Mouse (Mus musculus) adrenal gland, postnatal 10 days (tissue): ENCODE results near the gene Fam207a. TPM values are rescaled to one million over a fixed set of nuclear protein-coding genes. Genes with fewer than 3 reads are reported as not detected.

ENCODE experiments used
- DNase-seq: peaks from one replicate; pipeline ENCODE4 v3.0.0; 2021; ENCODE audit warnings: mixed read lengths
- long read RNA-seq, 2 experiments: library from polyadenylated mRNA; stranded (forward); transcript quantifications; one replicate each; pipeline ENCODE4 v2.0.0; 2021
- total RNA-seq, 2 experiments: library from RNA; stranded (reverse); gene quantifications; 2 replicates each; pipeline ENCODE4 v1.2.3; 2021

Fam207a gene
- total RNA-seq: 10 to 100 TPM; 17.6 to 19.4 TPM
- long read RNA-seq, experiment 1, transcript Fam207a-201 (6 exons, 2,394 nt): major isoform, 28 of 46 reads
- long read RNA-seq, experiment 1, partial matches to known transcripts: 2 of 46 reads
- long read RNA-seq, experiment 1, other reads (novel, unspliced or antisense): 14 of 46 reads
- long read RNA-seq, experiment 2, transcript Fam207a-201 (6 exons, 2,394 nt): major isoform, 16 of 16 reads
- long read RNA-seq, experiment 2, partial matches to known transcripts: 0 of 16 reads
- long read RNA-seq, experiment 2, other reads (novel, unspliced or antisense): 0 of 16 reads

DNA sequence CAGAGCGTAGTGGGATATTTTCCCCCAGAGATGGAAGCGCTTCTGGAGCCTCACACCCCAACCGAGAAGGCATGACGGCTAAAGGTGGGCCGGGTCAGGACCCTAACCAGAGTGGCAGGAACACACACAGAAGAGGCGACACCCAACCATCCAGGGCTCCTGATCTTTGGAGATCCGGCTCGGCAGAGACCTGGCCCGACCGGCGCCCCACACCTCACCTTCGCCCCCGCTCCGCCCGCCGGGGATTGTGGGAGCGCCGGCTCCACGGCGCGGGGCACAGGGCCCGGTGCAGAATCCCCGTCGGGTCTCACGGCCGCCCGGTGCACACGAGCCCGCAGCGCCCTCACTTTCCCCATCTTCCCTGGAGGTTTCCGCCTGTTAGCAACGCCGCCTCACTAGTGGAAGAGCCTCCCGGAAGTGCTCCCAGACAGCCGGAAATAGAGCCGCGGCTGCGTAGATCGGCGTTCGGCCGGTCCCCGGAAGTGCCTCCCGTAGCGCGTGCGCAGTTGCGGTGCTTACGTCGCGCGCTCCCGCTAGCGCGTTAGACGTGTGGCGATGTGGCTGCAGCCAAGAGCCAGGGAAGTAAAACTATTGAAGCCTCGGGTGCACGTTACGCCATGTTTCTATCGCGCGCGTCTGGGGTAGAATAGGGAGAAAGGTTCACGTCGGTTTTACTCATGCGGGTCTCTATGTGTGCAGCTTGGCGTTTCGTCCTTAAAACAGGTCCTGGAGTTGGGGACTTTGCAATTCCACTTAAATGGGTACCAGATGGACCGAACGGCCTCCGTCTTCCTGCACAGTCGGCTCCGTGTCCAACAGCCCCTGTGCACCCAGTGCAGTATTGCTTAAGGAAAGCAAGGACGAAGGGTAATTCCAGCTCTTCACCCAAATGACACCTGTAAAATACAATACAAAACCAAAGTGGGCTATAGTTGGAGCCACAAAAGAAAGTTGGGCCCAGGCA is at the start of gene Fam207a:
Fam207a (minus strand) TSS at position 401 of the 964 bp plus-strand sequence.
- DNase-seq: peak; percentile 96

DNA sequence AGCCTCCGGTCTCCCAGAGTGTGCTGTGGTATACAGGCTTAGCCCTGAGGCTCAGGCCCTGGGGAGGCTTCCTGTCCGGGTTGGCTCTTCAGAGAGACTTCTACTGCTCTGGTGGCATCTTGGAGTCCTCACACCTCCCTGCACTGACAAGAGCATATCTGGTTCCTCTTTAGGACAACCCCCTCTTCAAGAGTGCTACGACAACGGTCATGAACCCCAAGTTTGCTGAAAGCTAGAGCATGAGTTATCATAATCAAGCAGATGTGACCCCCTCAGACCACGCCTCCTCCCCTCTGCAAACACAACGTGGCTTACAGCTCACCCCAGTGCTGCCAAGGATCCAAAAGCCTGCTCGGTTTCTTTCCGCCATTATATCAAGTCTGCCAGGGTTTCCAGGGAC is 49.4 kb upstream of the Fam207a start:
- no peak for DNase-seq

DNA sequence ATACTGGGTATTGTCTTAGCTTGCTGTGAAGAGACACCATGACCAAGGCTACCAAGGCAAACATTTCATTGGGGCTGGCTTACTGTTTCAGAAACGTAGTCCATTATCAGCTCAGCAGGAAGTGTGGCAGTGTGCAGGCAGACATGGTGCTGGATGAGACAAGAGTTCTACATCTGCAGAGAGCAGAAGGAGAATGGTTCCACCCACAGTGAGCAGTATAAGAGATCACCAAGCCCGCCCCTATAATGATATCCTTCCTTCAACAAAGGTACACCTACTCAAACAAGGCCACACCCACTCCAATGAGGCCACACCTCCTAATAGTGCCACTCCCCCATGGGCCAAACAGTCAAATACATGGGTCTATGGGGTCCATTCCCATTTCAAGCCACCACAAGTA is 45.9 kb upstream of the Fam207a start:
- no peak for DNase-seq

DNA sequence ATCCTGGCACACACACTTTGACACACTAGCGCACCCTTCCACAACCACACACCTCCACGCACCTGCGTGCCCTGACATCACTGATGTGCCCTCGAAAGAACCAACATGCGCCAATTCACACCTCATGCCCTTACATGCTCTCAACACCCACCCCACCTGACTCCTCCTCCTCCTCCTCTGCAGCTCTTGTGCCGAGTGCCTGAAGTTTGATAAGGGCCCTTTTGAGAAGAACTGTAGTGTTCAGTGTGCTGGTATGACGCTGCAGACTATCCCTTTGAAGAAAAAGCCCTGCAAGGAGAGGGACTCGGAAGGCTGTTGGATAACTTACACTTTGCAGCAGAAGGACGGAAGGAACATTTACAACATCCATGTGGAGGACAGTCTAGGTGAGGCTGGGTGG is 45.2 kb upstream of the Fam207a start:
- DNase-seq: no peak

DNA sequence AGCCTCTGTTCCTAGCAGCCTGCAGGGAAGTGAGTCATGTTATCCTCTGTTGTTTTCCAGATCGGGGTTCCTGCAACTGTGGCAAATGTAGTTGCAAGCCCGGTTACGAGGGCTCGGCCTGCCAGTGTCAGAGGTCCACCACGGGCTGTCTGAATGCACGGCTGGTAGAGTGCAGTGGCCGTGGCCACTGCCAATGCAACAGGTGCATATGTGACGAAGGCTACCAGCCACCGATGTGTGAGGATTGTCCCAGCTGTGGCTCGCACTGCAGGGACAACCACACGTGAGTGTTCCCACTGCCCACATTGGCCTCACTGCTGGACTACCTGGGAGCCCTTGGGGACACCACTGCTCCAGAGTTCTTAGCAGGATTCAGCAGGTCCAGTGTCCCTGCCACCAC is 44.5 kb upstream of the Fam207a start:
- no peak for DNase-seq

DNA sequence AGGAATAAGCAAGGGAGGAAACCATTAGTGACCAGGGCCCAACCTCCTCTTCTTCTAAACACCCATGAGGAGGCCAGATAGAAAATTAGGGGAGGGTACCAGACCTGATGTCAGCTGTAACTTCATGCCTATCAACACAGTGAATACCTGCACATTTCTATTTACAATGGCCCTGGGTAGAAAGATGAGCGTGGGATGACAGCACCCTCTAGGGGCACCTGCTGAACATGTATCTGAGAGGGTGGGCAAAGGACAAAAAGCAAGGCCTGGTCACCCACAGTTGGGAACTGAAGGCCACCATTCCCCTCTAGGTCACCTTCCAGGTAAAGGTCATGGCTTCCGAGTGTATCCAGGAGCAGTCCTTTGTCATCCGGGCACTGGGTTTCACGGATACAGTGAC is 42.1 kb upstream of the Fam207a start:
- DNase-seq: no peak

DNA sequence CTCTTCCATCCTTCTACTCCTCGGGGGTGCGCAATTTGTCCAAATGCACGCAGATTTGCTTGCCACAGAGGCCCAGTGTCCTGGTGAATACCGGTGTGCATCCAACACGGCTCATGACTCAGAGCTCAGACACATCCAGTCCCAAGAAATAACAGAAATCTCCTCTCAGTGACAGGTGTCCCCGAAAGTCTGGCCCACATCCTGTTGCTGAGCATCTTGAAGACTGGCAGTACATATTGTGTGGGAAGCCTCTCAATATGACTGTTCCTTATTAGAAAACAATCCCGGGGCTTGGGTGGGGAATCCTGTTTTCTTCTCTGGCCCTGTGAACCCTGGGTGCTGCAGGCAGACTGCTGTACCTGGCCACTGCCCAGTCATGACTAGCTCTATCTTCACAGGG is 41.0 kb upstream of the Fam207a start:
- DNase-seq: no peak

DNA sequence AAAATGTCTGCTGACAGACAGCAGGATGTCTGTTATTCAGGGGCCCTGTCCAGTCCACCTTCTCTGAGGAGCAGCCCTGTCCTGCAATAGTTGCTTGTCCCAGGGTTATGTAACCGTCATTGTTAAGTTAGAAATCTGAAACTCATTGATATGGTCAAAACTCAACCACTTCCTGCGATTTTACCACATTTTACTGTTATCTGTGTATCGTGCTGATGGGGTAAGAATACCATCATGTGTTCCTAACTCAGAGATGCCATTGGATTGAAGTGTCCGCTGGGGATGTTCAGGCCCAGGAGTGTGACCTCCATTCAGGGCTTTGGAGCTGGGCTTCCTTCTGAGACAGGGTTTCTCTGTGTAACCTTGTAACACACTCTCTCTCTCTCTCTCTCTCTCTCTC is 39.3 kb upstream of the Fam207a start:
- no peak for DNase-seq

DNA sequence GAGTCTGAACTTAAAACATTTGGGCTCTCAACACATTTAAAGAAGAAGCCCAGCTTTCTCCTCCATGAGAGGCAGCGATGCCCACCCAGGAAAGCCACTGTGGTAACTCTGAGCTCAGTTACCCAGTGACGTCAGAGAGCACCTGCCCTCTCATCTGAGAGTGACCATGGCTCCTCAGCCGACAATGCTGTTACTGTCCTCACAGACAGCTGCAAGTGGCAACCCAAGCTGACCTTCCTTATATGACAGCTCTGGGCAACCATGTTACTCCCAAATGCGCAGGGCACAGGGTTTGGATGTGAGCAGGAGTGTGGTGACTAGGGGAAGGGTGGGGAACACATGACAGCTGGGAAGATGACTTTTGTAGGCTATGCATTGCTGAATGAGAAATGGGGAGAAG is 37.7 kb upstream of the Fam207a start:
- DNase-seq: no peak

DNA sequence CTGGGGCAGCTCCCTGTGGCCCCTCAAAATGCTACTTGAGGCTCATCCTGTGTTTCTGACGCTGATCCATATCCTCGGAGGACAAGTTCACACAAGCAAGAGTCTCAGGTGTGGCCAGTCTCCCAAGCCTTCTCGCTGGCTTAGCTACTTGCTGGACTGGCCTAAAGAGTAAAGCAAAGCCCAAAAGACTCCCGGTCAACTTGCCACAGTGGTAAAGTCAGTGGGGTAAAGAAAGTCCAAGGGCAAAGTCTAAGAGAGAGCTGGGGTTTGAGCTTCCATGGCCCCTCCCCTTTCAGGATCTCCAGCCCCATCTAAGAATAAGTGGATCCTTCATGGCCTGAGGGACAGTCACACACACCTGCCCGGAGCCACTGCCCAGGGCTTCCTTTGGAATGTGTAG is 36.6 kb upstream of the Fam207a start:
- DNase-seq: no peak

DNA sequence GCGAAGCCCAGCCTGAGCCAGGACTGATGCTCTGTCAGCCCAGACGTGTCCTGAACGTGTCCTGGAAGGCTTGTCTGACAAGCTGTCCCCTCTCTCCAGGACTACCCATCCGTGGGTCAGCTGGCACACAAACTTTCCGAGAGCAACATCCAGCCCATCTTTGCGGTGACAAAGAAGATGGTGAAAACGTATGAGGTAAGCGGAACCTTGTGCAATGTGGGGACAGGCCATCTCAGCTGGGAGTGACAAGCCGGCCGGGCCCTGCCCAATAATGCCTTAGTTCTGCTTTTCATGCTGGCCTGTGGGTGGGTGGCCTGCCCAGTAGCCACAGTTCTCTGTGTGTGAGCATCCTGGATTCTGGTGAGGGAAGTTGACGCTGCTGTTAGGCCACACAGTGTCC is 35.3 kb upstream of the Fam207a start:
- DNase-seq: no peak

DNA sequence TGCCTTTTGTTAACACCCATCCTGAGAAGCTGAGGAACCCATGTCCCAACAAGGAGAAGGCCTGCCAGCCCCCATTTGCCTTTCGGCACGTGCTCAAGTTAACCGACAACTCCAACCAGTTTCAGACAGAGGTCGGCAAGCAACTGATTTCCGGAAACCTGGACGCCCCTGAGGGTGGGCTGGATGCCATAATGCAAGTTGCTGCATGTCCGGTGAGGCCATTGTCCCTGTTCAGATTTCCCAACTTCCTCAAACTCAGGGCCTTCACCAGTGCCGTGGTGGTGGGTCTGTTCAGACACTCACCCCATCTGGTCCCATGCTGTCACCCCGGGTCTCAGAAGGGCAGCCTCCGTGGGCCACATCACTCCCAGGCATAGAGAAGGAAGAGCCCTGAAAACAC is 33.0 kb upstream of the Fam207a start:
- no peak for DNase-seq

DNA sequence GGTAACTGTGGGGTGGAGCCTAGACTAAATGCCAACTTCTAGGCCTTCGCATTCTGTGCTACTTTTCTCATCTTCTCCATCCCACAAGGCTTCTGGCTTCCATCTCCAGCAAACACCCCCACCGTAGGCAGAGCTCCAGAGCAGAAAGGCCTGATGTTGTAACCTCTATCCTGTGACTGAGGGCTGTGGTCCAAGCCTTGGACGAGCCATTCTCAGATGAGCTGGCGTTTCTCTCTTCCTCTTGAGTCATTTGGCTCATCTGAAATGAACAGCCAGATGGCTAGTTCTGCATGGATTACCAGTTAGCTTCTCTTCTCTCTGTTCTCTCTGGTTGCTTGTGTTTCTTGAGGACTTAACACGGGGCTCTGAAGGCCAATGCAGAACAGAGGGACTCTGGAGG is 29.3 kb upstream of the Fam207a start:
- DNase-seq: peak; percentile 56

DNA sequence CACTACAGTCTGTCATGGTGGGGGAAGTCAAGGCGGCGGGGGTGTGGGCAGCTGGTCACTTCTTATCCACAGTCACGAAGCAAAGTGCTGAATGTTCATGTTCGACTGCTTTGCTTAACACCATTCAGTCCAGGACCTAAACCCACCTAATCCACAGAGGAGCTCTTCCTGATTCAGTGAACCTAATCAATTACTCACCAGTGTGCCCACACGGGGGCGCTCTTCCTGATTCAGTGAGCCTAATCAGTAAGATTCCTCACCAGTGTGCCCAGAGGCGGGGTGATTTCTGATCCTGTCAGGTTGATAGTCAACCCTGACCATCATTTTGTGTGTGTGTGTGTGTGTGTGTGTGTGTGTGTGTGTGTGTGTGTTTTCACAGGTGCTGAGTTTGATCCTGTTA is 27.6 kb upstream of the Fam207a start:
- DNase-seq: peak; percentile 40

DNA sequence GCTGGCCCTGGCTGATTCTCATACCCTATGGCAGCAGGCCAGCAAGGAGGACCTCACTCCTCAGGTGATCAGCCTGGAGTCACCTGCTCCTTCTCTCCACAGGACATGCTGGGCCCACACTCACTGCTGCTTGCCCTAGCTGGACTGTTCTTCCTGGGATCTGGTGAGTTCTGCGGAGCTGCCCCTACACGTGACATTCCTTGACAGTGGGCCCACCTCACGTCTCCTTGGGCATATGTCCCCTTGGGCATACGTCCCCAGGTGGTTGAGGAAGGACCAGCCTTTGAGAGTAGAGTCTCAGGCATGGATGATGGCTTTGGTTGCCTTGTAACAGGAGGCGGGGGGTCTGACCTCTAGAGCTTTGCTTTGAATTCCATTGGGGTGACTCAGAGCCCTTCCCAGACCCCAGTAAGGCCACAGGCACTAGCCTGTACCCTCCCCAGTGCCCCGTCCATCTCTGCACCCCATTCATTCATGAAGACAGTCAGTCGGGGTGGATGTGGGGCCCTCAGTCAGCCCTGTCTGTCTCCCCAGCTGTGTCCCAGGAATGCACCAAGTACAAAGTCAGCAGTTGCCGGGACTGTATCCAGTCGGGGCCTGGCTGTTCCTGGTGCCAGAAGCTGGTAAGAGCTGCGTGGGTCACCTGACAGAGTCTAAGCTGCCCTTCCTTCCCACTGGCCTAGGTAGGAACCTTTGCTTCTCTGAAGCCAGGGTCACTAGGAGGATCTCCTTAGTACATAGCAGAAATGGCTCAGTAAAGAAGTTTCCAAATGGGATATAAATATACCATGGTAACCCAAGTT is 26.5 kb upstream of the Fam207a start:
- DNase-seq: no peak

DNA sequence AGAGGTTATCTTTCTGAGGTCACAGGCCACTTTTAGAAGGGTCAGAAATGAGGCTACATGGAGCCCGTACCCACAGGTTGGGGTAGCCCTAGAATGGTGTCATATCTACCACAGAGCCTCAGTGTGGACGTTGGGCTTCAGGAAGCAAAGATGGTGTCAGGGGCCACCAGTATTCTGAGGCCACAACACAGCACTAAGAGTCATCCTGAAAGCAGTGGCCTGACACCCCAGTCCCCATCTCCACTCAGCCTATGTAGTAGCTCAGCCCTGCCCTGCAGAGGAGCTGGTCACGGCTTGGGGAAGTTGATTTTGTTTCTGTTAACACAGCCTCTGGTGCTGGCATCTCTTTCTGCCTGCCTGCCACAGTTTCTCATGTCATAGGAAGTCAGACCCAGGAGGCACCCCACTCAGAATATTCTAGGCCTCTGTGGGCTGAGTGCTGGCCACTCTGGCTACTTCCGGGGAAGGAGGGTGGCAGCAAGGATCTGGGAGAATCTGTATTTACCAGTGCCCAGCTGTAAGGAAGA is 25.1 kb upstream of the Fam207a start:
- DNase-seq: no peak

DNA sequence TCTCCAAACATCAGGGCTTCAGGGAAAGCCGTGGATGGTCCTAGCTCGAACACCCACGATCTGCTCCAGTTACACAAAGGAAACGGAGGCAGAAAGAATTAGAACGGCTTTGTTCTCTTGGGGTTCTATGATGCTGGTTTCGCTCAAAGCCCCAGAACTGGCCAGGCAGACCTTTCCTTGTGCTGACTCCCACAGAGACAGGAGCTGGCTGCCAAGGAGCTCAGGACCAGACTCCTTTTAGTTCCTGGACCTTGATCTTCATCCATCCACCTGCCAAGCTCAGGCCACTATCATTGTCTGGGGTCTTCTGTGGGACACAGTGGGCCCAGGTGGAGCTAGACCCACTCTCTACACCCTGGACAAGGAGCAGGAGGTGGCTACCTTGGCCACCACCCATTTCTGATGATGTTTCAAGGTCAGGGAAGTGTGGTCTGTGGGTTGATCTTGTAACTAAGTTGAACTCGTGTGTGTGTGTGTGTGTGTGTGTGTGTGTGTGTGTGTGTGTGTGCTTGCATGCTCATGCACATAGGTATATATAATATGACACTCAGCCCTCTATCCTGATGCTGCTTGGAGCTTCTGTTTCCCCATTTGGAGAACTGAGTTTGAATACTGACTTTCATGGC is 23.8 kb upstream of the Fam207a start:
- no peak for DNase-seq

DNA sequence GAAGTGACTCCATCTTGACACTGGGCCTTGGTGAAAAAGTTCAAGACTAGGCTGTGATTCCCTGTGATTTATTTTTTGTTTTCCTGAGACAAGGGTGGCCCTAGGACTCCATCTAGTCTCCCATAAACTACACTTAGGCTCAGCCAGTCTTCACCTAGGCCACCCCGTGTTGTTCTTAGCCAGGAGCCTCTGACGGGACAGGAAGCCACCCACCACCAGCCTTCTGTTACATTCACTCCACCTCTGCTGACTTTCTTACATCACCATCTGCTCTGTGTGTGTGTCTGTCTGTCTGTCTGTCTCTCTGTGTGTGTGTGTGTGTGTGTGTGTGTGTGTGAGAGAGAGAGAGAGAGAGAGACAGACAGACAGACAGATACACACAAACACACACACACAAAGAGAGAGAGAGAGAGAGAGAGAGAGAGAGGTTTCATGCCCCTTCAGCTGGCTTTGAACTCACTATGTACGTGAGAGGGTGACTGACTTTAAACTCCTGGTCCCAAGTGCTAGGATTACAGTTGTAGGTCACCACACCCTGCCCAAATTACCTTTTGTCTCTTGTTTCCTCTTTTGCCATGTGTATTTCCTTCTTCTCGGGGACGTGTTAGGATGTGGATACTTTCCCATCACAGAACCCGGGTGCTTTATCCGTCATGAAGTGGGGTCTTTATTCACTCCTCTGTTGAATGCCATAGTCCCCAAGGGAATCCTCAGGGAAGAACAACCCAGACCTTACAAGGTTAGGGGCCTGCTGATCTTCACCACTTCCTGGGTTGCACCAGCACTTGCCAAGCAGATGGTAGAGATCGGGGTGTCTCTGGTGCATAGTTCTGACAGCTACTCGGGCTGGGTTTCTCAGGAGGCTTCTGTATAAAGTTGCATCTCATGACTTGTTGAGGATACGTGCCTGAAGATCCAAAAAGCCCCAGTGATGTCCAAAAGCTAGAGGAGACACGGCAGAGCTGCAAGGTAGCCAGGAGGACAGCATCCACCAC is 21.9 kb upstream of the Fam207a start:
- no peak for DNase-seq

DNA sequence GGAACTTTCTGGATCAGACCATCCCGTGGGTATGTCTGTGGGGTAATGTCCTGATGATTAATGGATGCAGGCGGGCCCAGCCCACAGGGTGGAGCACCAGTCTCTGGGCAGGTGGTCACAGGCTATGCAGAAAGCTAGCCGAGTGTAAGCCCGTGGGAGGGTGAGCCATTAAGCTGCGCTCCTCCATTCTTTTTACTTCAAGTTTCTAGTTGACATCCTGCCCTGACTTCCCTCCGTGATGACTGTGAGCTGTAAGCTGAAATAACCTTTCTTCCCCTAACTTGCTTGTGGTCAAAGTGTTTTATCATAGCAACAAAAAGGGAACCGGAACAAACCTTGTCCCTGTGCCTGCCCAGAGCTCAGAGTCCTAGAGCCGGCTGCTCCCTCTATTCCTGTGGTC is 21.1 kb upstream of the Fam207a start:
- no peak for DNase-seq

DNA sequence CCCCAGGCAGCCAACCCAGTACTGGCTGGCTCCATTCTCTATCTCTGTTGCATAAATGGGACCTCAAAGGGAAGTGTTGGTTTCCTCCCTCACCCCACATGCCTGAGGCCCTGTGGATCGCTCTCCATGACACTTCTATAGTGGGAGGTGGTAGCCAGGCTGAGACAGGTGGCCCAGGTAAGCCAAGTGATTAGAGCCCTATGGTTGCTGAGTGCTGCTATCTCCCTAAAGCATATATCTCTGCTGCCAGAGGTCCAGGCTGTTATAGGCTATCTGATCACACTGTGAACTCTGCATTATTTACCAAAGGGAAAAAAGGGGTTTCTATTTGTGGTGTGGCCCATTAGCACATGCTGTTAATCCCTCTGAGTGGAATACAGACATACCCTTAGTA is 16.4 kb upstream of the Fam207a start:
- DNase-seq: no peak
